13 mouse cellular contexts compared by ENCODE assay signal in genomic region chr6:118749285-118749684, GRCm38 (mm10).
"Had no signal": no experiment of that assay in that cellular context is flagged by ENCODE, and none has a peak within 500 bp of the region (broad histone marks: within the 10 kb centered on the region; RNA-seq: fewer than 3 reads in every experiment).

No protein-coding gene starts in this region.

- H3K4me2 ChIP-seq: intestine, embryonic 15.5 days; limb, embryonic 15.5 days; lung, embryonic 14.5 days; midbrain, embryonic 13.5 days had no signal

- H3K9me3 ChIP-seq: intestine, embryonic 15.5 days; limb, embryonic 15.5 days; midbrain, embryonic 13.5 days had no signal

- H3K9ac ChIP-seq: intestine, embryonic 15.5 days; limb, embryonic 15.5 days; lung, embryonic 14.5 days; midbrain, embryonic 13.5 days had no signal

- H3K4me1 ChIP-seq: intestine, embryonic 15.5 days; limb, embryonic 15.5 days; midbrain, embryonic 13.5 days had no signal

- DNase-seq: kidney, adult 2 months; kidney, postnatal 25 days; layer of hippocampus, postnatal 36 days; lung, embryonic 14.5 days; lung, postnatal 10 days; lung, postnatal 4 days; right cerebral cortex, adult 18-20 months; right cerebral cortex, postnatal 25 days; thymus, postnatal 14 days had no signal

- H3K27ac ChIP-seq: intestine, embryonic 15.5 days; limb, embryonic 15.5 days; midbrain, embryonic 13.5 days; stomach, postnatal 0 days had no signal

- ATAC-seq: intestine, embryonic 15.5 days; midbrain, embryonic 13.5 days had no signal

- H3K27me3 ChIP-seq: intestine, embryonic 15.5 days; limb, embryonic 15.5 days; midbrain, embryonic 13.5 days had no signal

- H3K36me3 ChIP-seq: intestine, embryonic 15.5 days; midbrain, embryonic 13.5 days had no signal

- H3K4me3 ChIP-seq: intestine, embryonic 15.5 days; limb, embryonic 15.5 days; midbrain, embryonic 13.5 days had no signal
